Mouse (Mus musculus): ENCODE data around the gene Otub1.

Gene Otub1

DNA sequence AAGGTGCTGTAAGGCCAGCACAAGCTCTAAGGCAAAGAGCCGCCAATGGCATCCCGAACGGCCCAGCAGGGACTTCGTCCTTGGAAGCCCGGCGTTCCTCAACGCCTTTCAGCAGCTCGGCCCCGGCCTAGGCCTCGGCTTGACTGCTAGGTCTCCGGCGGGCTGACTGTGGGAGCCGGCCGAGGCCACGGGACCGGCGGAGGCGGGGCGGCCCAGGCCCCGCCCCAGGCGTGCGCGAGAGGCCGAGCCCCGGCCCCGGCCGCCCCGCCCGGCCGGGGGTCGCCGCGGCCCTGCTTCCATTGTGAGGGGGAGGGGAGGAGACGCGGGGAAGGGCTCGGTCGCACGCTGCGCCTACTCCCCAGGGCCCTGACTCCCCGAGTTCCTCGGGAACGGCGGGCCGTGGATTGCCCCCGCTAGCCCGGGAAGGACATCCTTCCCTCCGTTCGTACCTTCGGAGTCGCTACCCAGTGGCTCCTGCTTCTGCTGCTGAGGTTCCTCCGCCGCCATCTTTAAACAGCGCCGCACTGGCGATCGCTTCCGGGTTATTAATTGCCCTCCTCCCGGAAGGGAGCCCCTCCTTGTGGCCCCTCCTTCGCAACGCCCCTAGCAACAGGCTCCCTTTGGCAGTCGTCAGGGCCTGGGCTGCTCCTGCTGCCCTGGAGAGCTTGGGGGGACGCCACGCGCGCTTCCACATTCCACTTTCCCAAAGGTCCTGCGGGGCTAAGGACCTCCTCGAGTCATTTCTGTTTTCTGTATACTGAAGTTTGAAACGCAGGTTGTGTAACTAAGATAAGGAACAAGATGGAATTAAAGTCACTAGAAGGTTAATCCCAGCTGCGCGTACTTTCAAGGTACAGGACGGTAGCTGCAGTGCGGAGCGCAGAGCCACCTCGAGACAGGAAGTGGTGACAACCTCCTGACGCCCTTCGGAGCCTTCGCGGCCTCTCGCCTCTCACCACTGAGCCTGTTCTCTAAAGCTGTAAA lies at the start of gene Otub1:
Gene Otub1, minus strand, starts transcription at position 564 of the 984 bp plus-strand sequence.
- DNase-seq (ENCODE audit: low spot score in 2 of 2), result peak; percentile 92 to 94

DNA sequence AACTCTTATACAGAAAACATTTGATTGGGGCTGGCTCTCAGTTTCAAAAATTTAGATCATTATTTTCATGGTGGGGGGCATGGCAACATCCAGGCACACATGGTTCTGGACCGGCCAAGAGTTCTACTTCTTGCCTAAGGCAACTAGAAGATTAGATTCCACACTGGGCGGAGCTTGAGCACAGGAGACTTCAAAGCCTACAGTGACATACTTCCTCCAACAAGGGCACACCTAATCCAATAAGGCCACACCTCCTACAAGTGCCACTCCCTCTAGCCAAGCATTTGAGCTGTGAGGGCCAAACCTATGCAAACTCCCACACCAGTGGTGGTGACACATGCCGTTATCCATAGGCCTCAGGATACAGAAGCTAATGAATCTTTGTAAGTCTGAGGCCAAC lies 39.9 kb upstream of the Otub1 start:
- no peak for DNase-seq (ENCODE audit: low spot score in 2 of 2)

DNA sequence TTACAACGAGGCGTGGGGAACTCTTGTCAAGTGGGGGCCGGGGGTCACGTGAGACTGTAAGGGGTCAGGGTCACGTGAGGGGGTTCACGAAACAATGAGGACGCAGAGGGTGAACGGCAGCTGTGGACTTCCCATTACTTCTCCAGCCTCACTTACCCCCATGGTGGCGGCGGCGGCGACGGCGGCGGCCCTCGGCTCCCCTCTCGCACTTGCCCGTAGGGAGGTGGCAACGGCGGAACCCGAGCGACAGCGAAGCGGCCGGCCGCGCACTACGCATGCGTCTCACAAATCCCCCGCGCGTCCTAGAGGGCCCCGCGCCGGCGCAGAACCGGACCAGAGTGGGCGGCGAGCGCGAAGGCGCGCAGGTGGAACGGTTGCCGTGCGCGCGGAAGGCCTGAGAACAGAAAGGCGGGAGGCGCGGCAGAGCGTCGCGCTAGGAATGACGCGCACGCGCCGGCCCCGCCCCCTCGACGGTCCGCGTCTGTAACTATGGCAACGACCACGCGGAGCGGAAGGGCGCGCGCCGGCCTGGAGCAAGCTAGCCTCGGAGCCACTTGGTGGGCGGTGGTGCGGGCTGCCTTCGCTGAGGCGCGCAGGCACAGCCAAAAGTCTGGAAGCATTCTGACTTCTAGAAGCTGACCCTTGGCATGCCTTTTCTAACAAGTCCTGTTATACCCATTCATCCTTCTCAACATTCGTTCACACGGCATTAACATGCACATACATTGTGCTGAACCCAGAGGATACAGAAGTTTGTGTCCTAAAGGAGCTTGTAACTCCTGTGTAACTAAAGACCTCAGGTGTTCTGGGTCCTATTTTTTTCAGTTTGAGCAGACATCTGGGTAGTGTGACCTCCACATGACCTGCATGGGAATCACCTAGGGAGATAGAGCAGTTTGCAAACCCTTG lies 34.9 kb upstream of the Otub1 start, which contains the start of gene Naa40:
Gene Naa40, minus strand, starts transcription at position 402 of the 909 bp plus-strand sequence.
- DNase-seq (ENCODE audit: low spot score in 2 of 2), result peak; percentile 92 to 97

DNA sequence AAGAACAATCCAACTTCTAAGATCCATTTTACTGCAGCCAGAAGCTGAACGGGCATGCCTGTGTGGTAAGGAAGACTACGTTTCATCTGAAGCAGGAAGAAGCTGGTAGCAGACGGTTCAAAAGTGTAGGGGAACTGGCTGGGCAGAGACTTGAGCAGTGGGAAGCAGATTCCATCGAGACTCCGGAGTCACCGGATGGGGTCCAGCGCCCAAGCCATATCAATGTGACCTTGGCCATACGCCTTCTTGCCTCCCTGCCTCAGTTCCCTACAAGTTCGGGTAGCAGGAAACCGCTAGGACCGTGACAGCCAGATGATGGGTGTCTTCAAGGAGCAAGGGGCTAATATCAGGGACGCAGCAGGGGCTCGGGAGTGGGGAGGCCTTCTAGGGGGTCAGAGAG lies 34.2 kb upstream of the Otub1 start:
- peak in 1 of 2 experiments; percentile 25 for DNase-seq (ENCODE audit: low spot score in 2 of 2)

DNA sequence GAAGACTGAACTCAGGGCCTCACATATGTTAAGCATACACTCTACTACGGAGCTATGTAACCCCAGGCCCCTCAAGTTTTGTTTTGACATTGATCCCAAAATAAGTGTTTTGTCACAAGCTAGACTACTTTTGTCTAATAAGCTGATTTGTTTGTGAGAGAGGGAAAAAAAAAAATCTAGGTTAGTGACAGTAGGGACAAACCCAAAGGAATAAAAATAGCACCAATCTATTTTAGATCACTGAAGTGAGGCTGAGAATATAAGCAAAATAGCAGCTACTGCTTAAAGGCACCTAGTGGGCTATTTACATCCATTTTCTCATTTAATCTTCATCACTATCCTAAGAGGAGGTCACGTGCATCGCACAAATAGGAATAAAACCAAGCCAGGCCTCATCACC lies 33.5 kb upstream of the Otub1 start:
- no peak for DNase-seq (ENCODE audit: low spot score in 2 of 2)

DNA sequence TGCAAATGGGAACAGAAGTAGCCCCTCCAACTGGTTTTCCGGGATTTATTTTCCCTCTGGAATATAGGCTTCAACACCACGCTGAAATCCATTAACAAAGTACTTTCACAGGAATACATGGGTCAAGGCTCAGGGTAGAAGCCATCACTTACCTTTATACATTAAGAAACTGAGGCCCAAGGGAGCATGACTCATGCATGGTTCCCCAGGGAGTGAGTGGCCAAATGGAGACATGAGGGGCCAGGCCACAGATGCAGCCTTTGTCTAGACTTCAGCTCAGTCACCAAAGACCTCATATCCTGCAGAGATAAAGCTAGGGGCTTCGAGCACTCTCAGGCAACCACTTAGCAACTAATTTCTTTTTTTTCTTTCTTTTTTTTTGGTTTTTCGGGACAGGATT lies 30.6 kb upstream of the Otub1 start:
- no peak for DNase-seq (ENCODE audit: low spot score in 2 of 2)

DNA sequence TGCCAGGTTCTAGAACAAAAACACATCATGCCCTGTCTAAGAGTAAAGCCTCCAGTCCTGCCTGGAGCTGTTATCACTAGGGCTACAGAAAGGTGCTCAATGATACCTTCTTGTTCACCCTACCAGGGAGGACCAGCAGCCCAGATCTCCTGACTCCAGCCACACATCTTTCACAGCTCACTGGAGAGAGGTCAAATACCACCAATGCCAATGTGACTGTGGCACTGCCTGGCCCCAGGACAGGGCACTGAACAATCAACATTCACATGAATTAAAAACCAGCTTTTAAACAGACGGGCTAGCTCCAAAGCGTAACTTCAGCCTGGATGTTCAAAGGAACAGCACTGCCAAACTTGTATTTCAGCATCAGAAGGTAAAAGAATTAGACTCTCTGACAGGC lies 29.9 kb upstream of the Otub1 start:
- DNase-seq (ENCODE audit: low spot score in 2 of 2), result no peak

DNA sequence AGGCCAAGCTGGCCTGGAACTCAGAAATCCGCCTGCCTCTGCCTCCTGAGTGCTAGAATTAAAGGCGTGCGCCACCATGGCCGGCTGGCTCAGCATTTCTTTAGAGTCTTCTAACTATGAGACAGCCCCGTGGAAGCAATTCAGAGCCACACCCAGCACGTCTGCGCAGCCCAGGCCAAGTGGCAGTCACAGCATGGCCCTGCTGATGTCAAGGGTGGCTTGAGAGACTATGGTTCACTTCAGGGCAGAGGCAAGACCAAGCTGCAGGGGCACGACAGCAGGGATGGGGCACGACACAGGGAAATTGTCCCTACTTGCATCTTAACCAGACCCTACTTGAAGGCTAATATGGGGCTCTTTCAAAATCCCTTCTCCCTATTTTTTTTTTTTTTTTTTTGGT lies 29.3 kb upstream of the Otub1 start:
- DNase-seq (ENCODE audit: low spot score in 2 of 2), result no peak

DNA sequence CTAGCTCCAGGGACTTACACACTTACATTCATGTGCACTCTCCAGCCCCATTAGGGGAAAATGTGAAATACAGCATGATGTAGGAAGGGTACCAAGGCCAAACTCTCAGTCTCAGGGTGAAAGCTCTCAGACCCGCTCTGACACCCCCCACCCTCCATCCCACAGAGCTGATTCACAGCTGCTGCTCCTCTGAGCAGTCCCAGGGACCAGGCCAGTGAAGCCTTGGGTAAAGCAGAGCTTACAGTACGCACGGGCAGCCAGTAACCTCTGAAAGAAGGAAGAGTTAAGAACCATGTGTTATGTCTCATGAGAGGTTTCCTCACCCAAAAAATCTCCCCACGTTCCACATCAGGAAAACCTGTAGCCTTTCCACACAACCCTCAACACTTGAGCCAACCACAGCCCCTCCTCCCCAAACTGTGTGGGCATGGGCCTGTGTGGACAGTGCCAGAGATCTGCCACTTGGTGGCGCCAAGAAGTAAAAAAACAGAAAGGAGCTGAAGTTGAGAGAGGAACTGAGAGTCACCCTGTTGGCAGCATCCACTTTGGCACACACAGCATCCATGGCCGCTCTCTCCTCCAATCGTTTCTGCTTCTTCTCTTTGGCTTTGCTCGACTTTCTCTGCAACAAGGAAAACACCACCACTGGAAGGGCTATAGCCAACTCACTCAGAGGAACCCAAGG lies 28.6 kb upstream of the Otub1 start:
- DNase-seq (ENCODE audit: low spot score in 2 of 2), result peak; percentile 73 to 86

DNA sequence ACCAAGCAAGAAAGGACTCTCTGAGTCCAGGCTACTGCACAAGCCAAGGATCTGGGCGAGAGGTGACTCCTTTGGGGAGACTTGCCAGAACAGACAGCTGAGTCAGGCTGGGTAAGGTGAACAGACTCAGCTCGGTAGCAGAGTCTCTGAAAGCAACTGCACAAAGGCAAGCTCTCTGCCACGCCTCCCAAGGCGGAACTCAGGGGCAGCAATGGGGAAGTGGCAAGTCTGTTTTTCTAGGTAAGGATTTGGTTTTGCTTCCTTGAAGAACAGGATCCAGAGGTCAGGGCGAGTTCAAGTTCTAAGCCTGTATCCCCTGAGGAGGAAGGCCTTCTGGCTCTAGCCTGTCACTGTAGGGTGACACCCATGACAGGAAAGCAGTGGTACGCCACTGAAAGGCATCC lies 20.4 kb upstream of the Otub1 start:
- peak in 1 of 2 experiments; percentile 39 for DNase-seq (ENCODE audit: low spot score in 2 of 2)

DNA sequence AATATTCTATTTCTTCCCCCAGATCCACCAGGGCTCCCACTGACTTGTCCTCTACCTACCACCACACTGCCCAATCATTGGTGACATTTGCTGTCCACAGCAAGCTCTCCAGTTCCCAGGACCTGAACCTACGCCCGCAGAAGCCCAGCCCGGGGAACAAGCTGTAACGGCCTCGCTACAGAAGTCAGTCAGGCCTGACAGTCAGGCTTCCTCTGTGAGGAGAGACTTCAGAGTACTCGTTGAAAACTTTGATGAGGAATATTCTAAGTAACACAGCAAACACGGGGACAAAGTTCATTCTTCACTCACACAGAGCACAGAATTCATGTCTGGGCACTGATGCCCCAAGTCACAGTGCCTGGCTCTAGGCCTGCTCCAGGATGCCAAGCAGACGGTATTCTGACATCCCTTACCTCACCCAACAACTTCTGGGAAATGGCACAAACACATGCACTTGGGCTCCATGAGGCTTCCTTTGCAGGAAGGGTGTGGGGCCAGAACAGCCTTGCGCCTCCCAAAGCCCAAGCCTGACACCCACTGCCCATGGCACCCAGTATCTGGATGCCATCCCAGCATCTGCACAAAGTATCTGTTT lies 19.1 kb upstream of the Otub1 start:
- DNase-seq (ENCODE audit: low spot score in 2 of 2), result no peak

DNA sequence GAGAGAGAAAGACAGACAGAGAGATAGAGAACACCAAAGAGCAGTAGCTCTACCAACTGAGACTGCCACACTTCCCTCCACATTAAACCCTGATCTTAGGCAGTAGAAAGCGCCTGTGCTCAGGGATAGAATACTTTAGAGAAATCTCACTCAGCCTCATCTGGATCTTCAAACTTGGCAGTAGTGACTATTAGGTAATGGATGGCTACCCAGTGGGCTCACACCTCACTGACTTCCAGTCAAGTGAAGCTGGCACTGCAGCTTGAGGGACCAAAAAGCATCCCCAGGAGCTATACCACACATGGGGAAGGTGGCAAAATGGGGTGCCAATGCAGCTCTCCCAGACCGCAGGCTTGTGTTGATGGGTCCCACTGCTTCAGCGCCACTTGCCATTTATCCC lies 18.1 kb upstream of the Otub1 start:
- DNase-seq (ENCODE audit: low spot score in 2 of 2), result no peak

DNA sequence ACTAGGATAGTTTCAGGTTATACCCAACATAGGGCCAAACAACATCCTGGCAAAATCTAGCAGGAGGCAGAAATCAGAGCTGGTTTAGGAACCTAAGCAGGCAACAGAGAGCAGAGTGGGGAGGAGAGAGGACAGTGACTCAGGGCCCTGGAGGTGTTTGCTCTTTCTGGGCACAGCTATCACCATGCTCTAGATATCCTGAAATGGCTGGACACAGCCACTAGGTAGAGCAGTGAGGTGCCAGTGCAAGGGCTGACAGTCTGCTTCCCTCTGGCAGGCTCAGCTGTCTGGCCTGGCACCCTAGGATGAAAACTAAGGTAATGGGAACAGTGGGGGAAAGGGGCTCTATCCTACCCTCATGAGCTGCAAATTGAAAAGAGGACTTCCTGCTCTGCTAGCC lies 17.4 kb upstream of the Otub1 start:
- DNase-seq (ENCODE audit: low spot score in 2 of 2), result no peak

DNA sequence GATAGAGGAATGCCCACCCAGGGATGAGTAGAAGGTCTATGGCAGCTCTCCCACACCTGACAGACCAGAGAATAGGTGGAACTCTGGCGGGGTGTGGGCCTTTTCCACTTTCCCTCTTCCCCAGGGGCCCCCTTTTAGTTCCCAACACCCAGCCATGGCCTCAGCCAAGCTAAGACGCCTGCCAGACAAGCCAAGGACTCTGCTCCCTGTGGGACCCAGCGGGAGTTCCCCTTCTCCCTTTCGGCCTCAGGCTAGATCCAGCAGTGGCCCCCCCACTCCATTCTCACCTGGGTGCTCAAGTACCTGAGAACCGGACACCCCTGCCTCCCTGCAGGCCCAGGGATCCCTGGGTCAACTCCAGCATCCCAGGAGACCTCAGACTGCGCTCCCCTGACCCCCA lies 16.1 kb upstream of the Otub1 start:
- no peak for DNase-seq (ENCODE audit: low spot score in 2 of 2)

DNA sequence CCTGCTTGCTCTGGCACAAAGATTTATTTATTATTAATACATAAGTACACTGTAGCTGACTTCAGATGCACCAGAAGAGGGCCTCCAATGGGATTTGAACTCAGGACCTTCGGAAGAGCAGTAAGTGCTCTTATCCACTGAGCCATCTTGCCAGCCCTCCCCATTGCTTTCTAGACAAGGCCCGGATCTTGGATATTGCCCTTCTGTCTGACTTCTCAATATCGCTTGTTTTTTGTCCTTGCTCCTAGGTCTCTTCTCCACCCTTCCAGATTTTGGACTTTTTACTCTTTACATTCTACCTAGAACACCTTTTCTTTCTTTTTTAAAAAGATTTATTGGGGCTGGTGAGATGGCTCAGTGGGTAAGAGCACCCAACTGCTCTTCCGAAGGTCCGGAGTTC lies 12.6 kb upstream of the Otub1 start:
- DNase-seq (ENCODE audit: low spot score in 2 of 2), result no peak

DNA sequence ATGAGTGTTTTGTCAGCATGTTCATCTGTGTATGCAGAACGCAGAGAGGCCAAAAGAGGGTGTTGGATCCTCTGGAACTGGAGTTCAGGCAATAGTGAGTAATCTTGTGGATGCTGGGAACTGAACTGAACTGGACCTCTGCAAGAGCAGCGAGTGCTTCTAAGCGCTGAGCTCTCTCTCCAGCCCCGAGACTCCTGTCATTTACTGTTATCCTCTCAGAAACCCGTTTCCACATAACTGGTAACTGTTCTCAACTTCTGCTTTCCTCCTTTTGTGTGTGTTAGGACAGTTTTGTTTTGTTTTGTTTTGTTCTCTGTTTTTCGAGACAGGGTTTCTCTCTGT lies 11.8 kb upstream of the Otub1 start:
- no peak for DNase-seq (ENCODE audit: low spot score in 2 of 2)

DNA sequence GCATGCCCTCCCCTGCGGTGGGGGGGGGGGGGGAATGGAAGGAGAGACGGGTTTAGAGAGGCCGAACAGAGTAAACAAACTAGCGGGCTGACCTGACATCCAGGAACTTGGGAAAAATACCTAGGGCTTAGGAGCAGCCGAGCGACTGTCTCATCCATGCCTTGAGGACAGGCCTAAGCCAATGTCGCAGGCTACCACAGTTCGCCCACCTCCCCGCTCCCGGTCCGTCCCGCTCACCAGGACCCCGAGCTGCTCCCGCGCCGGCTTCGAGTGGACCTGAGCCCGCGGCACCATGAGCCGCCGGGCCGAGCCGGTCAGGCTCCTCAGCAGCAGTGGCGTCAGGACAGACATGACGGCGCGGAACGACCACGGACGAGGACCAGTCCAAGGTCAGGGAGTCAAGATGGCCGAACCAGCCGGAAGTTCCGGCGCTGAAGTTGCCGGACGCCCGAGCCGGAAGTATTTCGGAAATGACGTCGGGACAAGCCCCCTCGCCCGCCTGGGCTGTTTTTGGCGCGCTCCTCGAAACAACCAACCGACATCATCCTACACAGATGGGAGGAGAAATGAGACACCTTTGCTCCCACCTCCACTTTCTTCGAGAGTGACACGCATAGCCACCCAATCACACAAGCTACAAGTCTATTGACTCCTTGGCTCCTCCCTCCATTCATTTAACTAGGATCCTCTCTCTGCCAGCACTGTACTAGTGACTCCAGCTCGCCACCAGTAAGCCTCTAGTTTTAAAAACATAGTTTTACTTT lies 11.2 kb upstream of the Otub1 start, which contains the start of gene Cox8a:
Gene Cox8a, minus strand, starts transcription at position 455 of the 764 bp plus-strand sequence.
- DNase-seq (ENCODE audit: low spot score in 2 of 2), result peak; percentile 93 to 96

DNA sequence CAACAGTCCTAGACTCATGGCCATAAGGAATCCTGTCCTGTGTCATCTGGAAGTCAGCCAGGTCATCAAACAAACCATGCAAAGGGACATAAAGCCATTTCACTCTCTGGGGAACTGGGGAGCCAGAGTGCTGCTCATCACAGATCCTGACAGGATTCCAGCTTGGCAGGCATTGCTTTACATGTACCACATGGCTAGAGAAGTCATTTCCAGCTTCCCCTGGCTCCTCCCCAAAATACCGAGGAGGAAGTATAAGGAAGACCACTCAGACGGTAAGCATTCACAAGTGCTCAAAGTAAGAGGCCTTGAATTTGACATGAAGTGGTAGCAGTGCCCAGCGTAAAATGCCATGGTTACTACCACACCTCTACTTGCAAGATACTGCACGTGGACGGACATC lies 8.4 kb upstream of the Otub1 start:
- DNase-seq (ENCODE audit: low spot score in 2 of 2), result no peak

DNA sequence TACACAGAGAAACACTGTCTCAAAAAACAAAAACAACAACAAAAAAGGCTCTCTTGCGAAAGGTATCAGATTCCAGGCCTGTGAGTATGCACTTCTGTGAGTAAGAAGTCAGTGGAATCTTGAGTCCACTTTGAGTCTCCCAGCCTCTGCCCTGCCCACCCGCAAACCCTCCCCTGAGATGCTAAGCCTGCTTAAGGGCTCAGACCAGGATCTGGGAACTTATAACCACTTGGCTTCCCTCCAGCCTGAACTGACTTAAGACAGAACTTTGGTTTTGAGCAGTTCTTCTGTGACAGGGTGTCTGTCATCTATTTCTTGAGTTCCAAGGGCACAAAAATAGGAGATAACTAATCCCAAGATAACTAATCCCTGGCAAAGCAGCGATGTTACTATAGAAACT lies 6.9 kb upstream of the Otub1 start:
- DNase-seq (ENCODE audit: low spot score in 2 of 2), result no peak

DNA sequence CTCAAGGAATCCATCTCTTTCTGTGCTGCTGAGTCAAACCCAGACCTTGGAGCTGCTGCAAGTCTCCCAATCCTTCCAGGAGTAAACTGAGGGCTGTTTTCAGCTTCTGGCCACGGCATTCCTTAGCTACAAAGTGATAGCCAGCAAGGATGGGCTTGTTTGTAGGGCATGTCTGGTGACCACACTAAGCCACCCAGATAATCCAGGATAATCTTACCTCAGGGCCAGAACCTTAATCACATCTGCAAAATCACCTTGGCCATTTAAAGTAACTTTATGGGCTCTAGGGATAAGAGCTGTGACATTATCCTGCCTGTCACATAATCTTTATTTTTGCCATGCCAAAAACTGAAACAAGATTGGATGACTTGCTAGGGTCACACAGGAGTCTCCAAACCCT lies 6.1 kb upstream of the Otub1 start:
- DNase-seq (ENCODE audit: low spot score in 2 of 2), result no peak

Measured in spleen, postnatal 4 days (tissue).